Mouse (Mus musculus): Measurements from ENCODE around the gene Fen1.

- no peak for TF ChIP-seq CTCF (IDR thresholded peaks at IDR 0.05; ENCODE audit: insufficient read depth, low read depth, low read length)
- TF ChIP-seq POLR2A (IDR thresholded peaks at IDR 0.05; ENCODE audit: insufficient read depth, low read depth, low read length) = no peak
These were observed 38.9 kb upstream of the Fen1 start for GRCm38 (mm10) chr19:10242916-10243315.

All from olfactory bulb, adult 2 months (tissue).